Mouse (Mus musculus): ENCODE measurements around the gene Olfr1006. TPM values are rescaled to one million over a fixed set of nuclear protein-coding genes. Genes with fewer than 3 reads are reported as not detected.
"Not testable (repeated sequence)": the region's sequence is repeated elsewhere in the genome, so short reads cannot be mapped to it uniquely, and the experiment has no call there.

Olfr1006 gene
- not detected in 2 replicates for polyA plus RNA-seq (2016; fragmentation: Nextera tagmentation; extraction: Ambion mirVana)

DNA sequence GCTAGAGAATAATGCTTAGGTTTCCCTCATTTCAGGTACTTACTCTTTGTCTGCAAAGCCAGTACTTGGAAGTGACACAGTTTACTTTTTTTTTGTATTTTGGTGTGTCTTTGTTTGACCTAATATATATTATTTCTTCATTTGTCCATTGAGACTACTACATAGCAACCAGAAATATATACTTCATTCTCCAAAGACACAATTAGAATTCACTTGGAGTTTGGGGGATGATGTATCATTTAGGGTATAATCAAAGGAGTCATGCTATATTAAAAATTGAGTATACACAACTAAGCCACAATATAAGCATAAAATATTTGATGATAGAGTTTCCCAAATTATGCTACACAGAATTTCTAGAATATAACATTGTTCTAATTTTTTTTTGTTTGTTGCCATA is at the start of gene Olfr1006:
Gene Olfr1006, minus strand, starts transcription at position 101 of the 400 bp plus-strand sequence.
- Histone ChIP-seq H3K27ac (no peak within 1 kb of the TSS), H3K36me3 (no peaks in the 10 kb centered on the region), H3K9ac (no peak within 1 kb of the TSS), H3K4me2 (replicated peaks) (no peak within 1 kb of the TSS), H3K4me3 (no peak within 1 kb of the TSS), H3K9me3 (no peaks in the 10 kb centered on the region), H3K27me3 (replicated peaks) (no peaks in the 10 kb centered on the region), H3K4me1 (no peaks in the 10 kb centered on the region)
- ATAC-seq (ENCODE audit: low FRiP score, low read depth), result no peak

DNA sequence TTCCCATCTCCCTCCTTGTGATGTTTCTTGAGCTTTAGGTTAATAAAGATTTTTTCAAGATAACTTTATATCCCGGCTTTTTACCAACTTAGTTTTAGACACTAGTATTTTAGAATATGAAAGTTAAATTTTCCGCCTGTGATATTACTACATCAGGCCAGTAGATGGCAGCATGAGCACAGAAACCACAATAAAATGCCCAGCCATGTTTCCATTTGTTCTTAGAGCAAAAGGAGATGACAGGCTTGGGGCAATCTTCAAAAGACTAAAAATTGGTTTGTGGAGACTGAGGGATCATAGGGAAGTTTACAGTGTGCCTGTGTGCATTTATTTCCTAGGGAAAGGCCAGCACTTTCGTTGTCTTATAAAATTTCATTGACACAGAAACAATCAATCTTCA is 47.2 kb upstream of the Olfr1006 start:
- H3K36me3 ChIP-seq, result no peaks in the 10 kb centered on the region
- WGBS, result 11% methylated on average over 3 of the region's 3 CpGs
- H3K4me1 ChIP-seq, result no peaks in the 10 kb centered on the region
- H3K27ac ChIP-seq, result no peak overlapping the region
- H3K27me3 ChIP-seq (replicated peaks), result no peaks in the 10 kb centered on the region
- no peak overlapping the region for H3K4me3 ChIP-seq
- ATAC-seq (ENCODE audit: low FRiP score, low read depth), result no peak
- no peak overlapping the region for H3K4me2 ChIP-seq (replicated peaks)
- no peaks in the 10 kb centered on the region for H3K9me3 ChIP-seq
- H3K9ac ChIP-seq, result no peak overlapping the region

DNA sequence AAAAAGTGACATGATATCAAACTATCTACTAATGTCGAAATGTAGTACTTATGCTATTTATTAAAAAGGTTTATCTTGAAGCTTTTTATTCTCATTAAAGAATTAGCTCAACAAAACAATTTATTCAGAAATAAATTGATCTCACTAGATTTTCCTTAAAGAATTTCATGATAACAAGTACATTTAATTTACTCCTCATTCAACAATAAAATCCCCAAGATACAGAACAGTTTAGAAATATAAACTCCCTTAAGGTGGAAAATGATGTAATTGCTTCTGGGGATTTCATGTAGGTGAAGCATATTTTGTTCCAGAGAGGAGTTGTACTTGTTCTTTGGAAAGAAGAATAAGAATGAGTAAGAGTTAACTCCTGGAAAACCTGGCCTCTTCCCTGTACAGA is 36.6 kb upstream of the Olfr1006 start, which contains the start of gene Olfr1009:
Gene Olfr1009, plus strand, starts transcription at position 301 of the 400 bp plus-strand sequence.
- Histone ChIP-seq H3K9ac (no peak within 1 kb of the TSS), H3K4me2 (replicated peaks) (no peak within 1 kb of the TSS), H3K9me3 (no peaks in the 10 kb centered on the region), H3K27me3 (replicated peaks) (no peaks in the 10 kb centered on the region), H3K4me1 (no peaks in the 10 kb centered on the region), H3K27ac (no peak within 1 kb of the TSS), H3K4me3 (no peak within 1 kb of the TSS), H3K36me3 (no peaks in the 10 kb centered on the region)
- ATAC-seq (ENCODE audit: low FRiP score, low read depth), result no peak
- WGBS, result 89% methylated on average over 1 of the region's 1 CpGs

DNA sequence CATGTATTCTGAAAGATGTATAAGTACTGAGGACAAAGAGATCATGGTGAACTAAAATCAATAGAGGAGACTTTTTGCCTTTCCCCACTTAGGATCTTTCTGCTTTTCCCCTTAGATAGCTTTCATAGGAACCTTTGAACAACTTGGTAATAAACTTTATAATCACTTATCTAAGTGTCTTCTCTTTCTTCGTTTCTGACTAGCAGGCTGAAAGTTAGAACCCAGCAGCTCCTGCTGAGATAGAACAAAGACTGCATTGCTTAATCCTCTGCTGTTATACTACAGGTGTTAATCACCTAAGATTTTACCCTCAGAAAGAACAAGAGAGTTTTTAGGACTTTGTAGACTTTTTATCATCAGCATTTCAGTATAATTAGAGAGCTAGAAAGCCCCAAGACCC is 32.6 kb upstream of the Olfr1006 start:
- Histone ChIP-seq H3K4me2 (replicated peaks) (no peak overlapping the region), H3K27me3 (replicated peaks) (no peaks in the 10 kb centered on the region), H3K9ac (no peak overlapping the region), H3K36me3 (no peaks in the 10 kb centered on the region), H3K9me3 (no peaks in the 10 kb centered on the region), H3K4me3 (no peak overlapping the region), H3K27ac (no peak overlapping the region), H3K4me1 (no peaks in the 10 kb centered on the region)
- no peak for ATAC-seq (ENCODE audit: low FRiP score, low read depth)
- WGBS, result 10% methylated on average over 1 of the region's 1 CpGs

DNA sequence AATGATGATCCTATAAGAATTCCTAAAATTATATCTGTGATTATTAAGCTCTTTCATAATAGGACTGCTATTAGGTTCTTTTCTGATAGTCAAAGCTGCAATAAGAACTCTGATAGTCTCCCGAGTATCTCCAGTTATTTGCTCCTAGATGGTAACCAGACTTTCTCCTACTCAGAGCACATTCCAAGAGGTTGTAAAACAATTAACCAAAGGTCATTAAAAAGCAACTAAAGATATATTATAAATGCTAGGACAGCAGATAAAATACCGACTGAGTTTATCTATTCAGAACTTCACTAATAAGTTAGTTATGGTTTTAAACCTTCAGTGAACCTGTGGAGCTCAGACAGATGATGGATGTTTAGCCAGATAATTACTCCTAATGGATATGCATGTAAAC is 32.1 kb upstream of the Olfr1006 start:
- H3K27ac ChIP-seq; H3K9me3 ChIP-seq; ATAC-seq (ENCODE audit: low FRiP score, low read depth); H3K27me3 ChIP-seq (replicated peaks); H3K4me2 ChIP-seq (replicated peaks); H3K4me3 ChIP-seq; H3K36me3 ChIP-seq; H3K9ac ChIP-seq; H3K4me1 ChIP-seq: not testable (repeated sequence)
- 45% methylated on average over 2 of the region's 2 CpGs for WGBS

DNA sequence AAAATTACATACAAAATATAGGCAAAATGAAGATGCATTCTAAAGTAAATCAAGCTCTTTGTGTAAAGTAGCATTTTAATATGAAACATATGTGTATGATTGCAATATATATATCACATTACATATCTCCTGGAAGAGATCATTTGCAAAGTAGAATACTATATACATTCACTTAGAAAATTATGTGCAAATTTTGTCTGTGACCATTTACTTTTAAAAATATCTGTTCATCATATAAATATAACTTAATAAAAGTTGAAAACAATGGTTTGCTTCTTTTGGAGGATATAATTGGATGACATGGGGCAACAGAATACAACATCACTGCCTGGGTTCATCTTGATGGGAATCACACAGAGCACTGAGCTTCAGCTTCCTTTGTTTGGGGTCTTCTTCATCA is 10.6 kb upstream of the Olfr1006 start, which contains the start of gene Olfr1008:
Gene Olfr1008, plus strand, starts transcription at position 301 of the 400 bp plus-strand sequence.
- no peak for ATAC-seq (ENCODE audit: low FRiP score, low read depth)
- no peaks in the 10 kb centered on the region for H3K4me1 ChIP-seq

DNA sequence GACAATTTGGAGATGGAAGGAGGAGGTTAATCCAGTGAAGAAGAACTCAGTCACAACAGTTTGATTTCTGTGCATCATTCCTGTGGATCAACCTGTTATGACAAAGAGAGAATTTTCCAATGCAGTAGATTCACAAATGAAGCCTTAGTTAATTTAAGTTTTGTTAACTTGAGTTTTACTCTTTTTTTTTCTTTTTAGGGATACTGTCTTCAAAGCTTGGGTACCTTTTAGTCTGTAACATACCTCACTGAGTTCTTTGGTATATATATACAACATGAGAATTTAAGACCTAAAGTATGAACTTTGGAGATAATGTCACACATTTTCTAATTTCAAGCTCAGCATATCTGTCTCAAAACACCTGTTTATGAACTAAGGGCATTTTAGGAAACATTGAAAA is 14.2 kb downstream of the Olfr1006 start, which contains the start of gene Olfr154:
Gene Olfr154, minus strand, starts transcription at position 101 of the 400 bp plus-strand sequence.
- not testable (repeated sequence) for H3K9ac ChIP-seq; H3K4me3 ChIP-seq; H3K27ac ChIP-seq; H3K27me3 ChIP-seq (replicated peaks); H3K4me1 ChIP-seq; H3K4me2 ChIP-seq (replicated peaks); H3K9me3 ChIP-seq; H3K36me3 ChIP-seq; ATAC-seq (ENCODE audit: low FRiP score, low read depth)

More for the DNA sequence above, 10.6 kb upstream of the Olfr1006 start, which contains the start of gene Olfr1008:
- Histone ChIP-seq H3K9ac (no peak within 1 kb of the TSS), H3K27ac (no peak within 1 kb of the TSS), H3K36me3 (no peaks in the 10 kb centered on the region), H3K4me2 (replicated peaks) (no peak within 1 kb of the TSS), H3K27me3 (replicated peaks) (no peaks in the 10 kb centered on the region), H3K4me3 (no peak within 1 kb of the TSS), H3K9me3 (0 out of 2 replicates have a peak, but pooled peaks cover 3% of the 10 kb centered on the region)

DNA sequence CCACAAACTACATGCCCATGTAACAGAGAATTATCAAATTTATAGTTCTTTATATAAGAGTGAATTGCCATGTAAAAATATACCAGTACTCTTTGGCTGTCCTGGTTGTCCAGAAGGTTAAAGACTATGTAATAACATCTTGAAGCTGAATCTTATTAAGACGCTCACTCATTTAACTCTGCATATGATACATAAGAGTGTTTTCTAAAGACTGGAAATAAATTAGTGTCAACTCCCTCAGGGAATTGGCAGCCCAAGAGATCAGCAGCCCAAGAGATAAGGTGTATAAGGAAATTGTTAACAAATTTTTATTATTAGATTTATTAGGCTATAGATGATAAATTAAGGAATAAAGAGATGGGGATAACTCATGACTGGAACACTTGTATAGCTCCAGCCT is 28.0 kb downstream of the Olfr1006 start, which contains the start of gene Olfr1002:
Gene Olfr1002, minus strand, starts transcription at position 101 of the 400 bp plus-strand sequence.
- Histone ChIP-seq H3K36me3 (no peaks in the 10 kb centered on the region), H3K4me2 (replicated peaks) (no peak within 1 kb of the TSS), H3K27ac (no peak within 1 kb of the TSS), H3K9me3 (no peaks in the 10 kb centered on the region), H3K4me1 (no peaks in the 10 kb centered on the region), H3K27me3 (replicated peaks) (no peaks in the 10 kb centered on the region), H3K4me3 (no peak within 1 kb of the TSS), H3K9ac (no peak within 1 kb of the TSS)
- WGBS, result 94% methylated on average over 1 of the region's 1 CpGs
- no peak for ATAC-seq (ENCODE audit: low FRiP score, low read depth)

Other genes with a start within 250 kb of the Olfr1006 start
- gene Olfr994, start 242.3 kb downstream of the Olfr1006 start, polyA plus RNA-seq (2016; fragmentation: Nextera tagmentation; extraction: Ambion mirVana), result not detected in 2 replicates
- not detected in 2 replicates for gene Olfr995, start 235.1 kb downstream of the Olfr1006 start, polyA plus RNA-seq (2016; fragmentation: Nextera tagmentation; extraction: Ambion mirVana)
- gene 4833423E24Rik, start 159.7 kb downstream of the Olfr1006 start, polyA plus RNA-seq (2016; fragmentation: Nextera tagmentation; extraction: Ambion mirVana), result not detected in 2 replicates
- not detected in 2 replicates for gene Olfr996, start 99.6 kb downstream of the Olfr1006 start, polyA plus RNA-seq (2016; fragmentation: Nextera tagmentation; extraction: Ambion mirVana)
- not detected in 2 replicates for gene Olfr998, start 89.8 kb downstream of the Olfr1006 start, polyA plus RNA-seq (2016; fragmentation: Nextera tagmentation; extraction: Ambion mirVana)
- gene Olfr1000, start 66.9 kb downstream of the Olfr1006 start, polyA plus RNA-seq (2016; fragmentation: Nextera tagmentation; extraction: Ambion mirVana), result not detected in 2 replicates
- gene Olfr1002, start 28.1 kb downstream of the Olfr1006 start, polyA plus RNA-seq (2016; fragmentation: Nextera tagmentation; extraction: Ambion mirVana), result not detected in 2 replicates
- not detected in 2 replicates for gene Olfr154, start 14.3 kb downstream of the Olfr1006 start, polyA plus RNA-seq (2016; fragmentation: Nextera tagmentation; extraction: Ambion mirVana)
- not detected in 2 replicates for gene Olfr1008, start 10.7 kb upstream of the Olfr1006 start, polyA plus RNA-seq (2016; fragmentation: Nextera tagmentation; extraction: Ambion mirVana)
- gene Olfr1009, start 36.7 kb upstream of the Olfr1006 start, polyA plus RNA-seq (2016; fragmentation: Nextera tagmentation; extraction: Ambion mirVana), result not detected in 2 replicates
- not detected in 2 replicates for gene Olfr1012, start 84.0 kb upstream of the Olfr1006 start, polyA plus RNA-seq (2016; fragmentation: Nextera tagmentation; extraction: Ambion mirVana)
- not detected in 2 replicates for gene Olfr1013, start 88.3 kb upstream of the Olfr1006 start, polyA plus RNA-seq (2016; fragmentation: Nextera tagmentation; extraction: Ambion mirVana)
- not detected in 2 replicates for gene Olfr1014, start 93.9 kb upstream of the Olfr1006 start, polyA plus RNA-seq (2016; fragmentation: Nextera tagmentation; extraction: Ambion mirVana)
- gene Olfr1015, start 103.2 kb upstream of the Olfr1006 start, polyA plus RNA-seq (2016; fragmentation: Nextera tagmentation; extraction: Ambion mirVana), result not detected in 2 replicates
- not detected in 2 replicates for gene Olfr1016, start 123.8 kb upstream of the Olfr1006 start, polyA plus RNA-seq (2016; fragmentation: Nextera tagmentation; extraction: Ambion mirVana)
- gene Olfr1018, start 139.7 kb upstream of the Olfr1006 start, polyA plus RNA-seq (2016; fragmentation: Nextera tagmentation; extraction: Ambion mirVana), result not detected in 2 replicates
- gene Olfr1019, start 166.7 kb upstream of the Olfr1006 start, polyA plus RNA-seq (2016; fragmentation: Nextera tagmentation; extraction: Ambion mirVana), result not detected in 2 replicates
- gene Olfr1020, start 168.3 kb upstream of the Olfr1006 start, polyA plus RNA-seq (2016; fragmentation: Nextera tagmentation; extraction: Ambion mirVana), result not detected in 2 replicates
- not detected in 2 replicates for gene Olfr1022, start 189.8 kb upstream of the Olfr1006 start, polyA plus RNA-seq (2016; fragmentation: Nextera tagmentation; extraction: Ambion mirVana)
- gene Olfr1023, start 206.9 kb upstream of the Olfr1006 start, polyA plus RNA-seq (2016; fragmentation: Nextera tagmentation; extraction: Ambion mirVana), result not detected in 2 replicates
- gene Olfr1024, start 226.3 kb upstream of the Olfr1006 start, polyA plus RNA-seq (2016; fragmentation: Nextera tagmentation; extraction: Ambion mirVana), result not detected in 2 replicates
- not detected in 2 replicates for gene Olfr1025-ps1, start 236.4 kb upstream of the Olfr1006 start, polyA plus RNA-seq (2016; fragmentation: Nextera tagmentation; extraction: Ambion mirVana)
- gene Olfr1026, start 242.8 kb upstream of the Olfr1006 start, polyA plus RNA-seq (2016; fragmentation: Nextera tagmentation; extraction: Ambion mirVana), result not detected in 2 replicates